Mouse (Mus musculus): ENCODE results near the gene Sco1.
A peak's percentile ranks its signal among the peaks of the same experiment; 100 is the strongest.
"Not testable (repeated sequence)": the region's sequence is repeated elsewhere in the genome, so short reads cannot be mapped to it uniquely, and the experiment has no call there.

Sco1 gene

DNA sequence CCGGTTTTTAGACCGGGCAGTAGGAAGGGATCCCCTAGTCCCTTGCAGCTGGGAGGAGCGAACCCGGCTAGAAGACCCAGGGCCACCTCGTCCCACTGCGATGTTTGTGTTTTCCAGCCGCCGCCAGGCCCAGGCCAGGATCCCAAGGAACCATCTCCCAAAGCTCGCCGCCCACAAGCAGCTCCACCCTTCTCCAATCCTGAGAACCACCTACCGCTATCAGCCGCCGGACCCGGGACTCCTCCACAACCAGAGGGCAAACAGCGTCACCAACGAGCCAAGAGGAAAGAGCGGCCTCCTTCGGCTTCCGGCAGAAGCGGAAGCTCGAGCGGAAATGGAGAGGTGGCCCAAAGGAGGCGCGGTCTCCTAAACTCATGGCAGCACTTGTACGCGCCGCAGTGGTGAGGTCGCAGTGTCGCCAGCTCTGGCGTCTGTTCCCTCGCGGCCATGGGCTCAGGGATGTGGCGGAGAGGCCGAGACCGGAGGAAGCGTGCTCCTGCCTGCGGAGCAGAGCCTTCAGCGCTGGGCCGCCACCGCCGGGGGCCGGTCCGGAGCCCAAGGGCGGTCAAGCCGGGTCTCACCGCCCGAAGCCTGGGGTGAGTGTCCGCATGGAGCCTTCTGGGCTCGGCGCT, at the start of gene Sco1, which contains the start of gene Adprm:
Gene Sco1, plus strand, starts transcription at position 350 of the 632 bp plus-strand sequence.
Gene Adprm, minus strand, starts transcription at position 274 of the 632 bp plus-strand sequence.
- peak; percentile 93 for DNase-seq (ENCODE audit: low spot score)

DNA sequence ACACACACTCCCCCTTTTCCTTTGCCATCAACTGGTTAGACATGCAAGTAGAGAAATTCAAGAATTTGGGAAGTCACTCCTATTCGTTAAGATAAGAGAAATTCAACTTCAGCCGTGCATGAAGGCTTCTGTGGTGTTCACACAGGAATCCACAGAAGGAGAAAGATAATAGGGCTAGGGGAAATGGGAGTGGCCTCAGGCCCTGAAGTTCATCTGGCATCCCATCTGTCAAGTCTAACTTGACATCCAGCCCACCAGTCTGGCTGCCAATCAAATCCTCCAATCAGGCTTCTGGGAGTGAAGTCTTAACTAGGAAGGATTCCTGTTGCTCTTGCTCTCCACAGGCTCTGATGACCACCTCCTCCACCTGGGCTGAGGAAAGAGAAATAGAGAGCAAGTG, 49.6 kb upstream of the Sco1 start:
- DNase-seq (ENCODE audit: low spot score): no peak

DNA sequence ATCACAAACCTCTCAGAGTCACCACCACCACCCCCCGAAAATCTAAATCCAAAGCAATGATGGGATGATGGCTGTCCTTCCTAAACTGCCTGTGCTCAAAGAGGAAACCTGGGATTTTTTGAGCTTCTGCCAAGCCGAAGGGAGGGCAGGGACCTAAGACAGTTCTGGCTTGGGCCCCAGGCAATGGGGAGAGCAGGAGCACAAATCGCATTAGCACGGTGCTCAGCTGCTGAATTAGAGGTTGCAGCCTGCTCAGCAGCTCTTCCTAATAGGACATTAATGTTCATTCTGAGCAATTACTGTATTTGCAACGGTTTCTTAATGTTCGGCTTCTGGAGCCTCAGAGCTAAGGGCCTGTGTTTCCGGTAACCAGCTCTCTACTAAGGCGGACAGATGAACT, 44.5 kb upstream of the Sco1 start:
- DNase-seq (ENCODE audit: low spot score): no peak

DNA sequence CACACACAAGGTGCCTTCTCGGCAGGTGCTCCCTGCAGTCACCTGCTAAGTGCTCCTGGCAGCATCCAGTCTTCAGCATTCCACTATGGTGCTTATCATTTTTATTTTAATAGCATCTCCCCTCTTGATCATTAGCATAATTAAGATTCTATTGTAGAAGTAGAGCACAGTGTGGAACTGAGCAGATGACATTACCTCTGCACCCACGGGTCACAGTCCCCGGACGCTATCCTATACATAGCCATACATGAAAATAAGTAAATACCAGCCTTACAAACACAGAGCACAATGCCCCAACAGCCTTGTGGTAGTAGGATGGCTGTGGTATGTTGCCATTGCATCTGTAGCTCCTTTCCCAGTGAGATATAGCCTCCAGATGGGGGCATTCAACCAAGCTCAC, 43.9 kb upstream of the Sco1 start:
- no peak for DNase-seq (ENCODE audit: low spot score)

DNA sequence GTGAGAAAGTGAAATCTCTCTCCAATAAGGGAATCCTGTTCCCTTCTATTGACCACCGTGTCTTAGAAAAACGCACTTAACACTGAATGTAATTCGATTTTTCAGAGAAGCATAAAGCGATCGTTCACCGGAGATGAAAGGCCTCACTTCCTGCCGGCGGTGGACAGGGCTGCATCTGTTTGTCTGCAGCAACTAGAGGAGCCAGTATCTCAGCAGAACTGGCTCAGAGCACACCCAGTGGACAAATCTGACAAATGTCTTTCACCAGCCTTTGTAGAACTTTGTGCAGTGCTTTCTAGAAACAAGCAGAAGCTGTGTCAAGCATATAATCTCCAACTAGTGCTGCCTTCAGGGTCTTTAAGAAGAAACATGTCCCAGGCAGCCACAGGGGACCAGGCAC, 42.0 kb upstream of the Sco1 start:
- no peak for DNase-seq (ENCODE audit: low spot score)

DNA sequence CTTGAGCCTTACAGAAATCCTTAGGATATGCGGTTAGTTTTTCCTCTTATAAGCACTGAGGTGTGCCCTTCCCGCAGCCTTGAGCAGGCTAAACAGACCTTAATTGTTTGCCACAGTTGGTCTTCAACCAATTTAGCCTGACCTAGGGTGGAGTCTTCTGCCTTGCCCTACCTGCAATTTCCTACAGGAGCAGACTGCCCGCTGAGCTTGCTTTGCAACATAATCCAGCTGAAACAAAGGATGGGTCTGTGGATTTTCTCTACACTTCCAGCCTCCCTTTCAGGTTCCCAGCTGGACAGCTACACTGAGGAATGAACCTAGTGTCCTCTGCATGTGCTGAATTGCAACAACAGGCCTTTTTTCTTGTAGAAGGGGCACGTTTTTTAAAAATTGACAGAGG, 40.8 kb upstream of the Sco1 start:
- DNase-seq (ENCODE audit: low spot score): no peak

DNA sequence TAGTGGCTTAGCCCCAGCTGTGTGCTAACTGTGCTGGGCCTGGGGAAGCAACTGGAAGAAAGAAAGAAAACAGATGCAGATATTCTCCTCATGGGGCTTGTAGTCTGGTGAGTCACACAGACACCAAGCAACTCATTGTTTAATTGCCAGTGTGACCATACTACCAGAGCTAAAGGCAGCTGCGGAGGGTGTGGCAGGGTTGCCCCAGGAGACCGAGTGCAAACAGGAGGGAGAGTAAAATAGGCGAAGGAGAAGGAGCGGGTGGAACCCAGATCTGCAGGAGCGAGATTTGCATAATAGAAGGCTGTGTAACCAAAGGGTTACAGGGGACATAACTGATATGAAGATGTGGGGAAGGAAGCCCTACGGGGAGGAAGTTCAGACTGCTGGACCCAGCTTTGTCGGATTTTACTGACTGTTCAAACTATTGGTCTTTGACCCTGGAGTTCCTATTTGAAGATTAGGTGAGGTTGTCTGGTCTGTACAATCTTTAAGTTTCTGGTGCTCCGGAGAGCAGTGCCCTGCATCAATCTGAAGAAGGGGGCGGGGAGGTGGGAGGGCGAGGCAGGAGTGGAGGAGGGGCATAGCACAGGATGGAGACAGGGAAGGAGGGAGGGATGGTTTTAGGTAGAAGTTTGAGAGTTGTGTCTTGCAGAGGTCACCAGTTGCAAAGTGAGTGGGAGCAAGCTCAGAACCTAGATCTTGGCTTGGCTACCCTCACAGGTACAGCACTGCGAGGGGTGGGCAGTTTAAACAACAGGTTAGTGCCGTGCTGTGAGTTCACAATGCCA, 34.5 kb upstream of the Sco1 start:
- DNase-seq (ENCODE audit: low spot score): no peak

DNA sequence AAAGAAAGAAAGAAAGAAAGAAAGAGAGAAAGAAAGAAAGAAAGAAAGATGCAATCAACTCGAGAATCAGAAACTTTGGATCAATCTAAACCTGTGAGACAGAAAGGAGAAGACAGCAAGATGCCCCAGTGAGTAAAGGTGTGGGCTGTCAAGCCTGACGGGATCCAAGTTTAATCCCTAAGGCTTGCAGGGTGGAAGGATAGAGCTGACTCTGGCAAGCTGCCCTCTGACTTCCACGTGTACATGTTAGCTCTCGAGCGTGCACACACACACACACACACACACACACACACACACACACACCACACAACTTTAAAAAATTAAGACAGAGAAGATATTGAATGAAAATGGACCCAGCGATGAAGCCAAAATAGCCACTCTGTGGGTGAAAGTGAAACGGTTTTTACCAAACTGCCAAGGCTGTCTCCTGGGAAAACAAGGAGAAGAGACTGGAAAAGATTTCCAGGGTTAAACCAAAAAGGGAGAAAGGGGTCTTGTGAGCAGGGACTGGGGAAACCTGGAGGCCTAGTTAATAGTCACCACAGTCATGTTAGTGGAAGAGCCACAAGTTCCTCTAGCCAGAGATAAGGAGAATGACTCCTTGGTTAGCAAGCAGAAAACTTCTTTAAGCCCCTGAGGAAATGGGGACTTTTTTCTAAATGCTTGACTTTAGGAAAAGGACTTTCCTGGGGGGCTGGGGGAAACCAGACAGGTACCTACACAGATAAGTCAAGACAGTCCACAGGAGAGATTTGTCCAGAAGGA, 32.6 kb upstream of the Sco1 start:
- DNase-seq (ENCODE audit: low spot score): no peak

DNA sequence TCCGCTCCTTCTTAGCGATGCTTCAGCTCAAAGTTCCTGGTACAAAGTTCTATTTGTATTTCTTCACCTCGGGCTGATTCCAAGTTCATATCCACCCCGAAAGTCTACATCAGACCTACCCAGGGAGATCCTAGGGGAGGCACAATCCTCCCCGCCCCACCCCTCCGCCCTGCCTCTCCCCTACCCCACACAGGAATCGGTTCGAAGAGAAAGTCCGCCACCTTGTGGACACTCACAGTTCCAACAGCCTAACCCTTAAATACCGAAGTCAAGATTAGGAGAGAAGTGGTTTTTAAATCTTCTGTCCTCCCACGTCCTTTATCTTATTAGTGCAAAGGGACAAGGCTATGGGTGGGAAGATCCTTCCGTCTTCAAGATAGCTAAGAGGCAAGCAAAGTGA, 31.5 kb upstream of the Sco1 start:
- DNase-seq (ENCODE audit: low spot score): peak; percentile 56

DNA sequence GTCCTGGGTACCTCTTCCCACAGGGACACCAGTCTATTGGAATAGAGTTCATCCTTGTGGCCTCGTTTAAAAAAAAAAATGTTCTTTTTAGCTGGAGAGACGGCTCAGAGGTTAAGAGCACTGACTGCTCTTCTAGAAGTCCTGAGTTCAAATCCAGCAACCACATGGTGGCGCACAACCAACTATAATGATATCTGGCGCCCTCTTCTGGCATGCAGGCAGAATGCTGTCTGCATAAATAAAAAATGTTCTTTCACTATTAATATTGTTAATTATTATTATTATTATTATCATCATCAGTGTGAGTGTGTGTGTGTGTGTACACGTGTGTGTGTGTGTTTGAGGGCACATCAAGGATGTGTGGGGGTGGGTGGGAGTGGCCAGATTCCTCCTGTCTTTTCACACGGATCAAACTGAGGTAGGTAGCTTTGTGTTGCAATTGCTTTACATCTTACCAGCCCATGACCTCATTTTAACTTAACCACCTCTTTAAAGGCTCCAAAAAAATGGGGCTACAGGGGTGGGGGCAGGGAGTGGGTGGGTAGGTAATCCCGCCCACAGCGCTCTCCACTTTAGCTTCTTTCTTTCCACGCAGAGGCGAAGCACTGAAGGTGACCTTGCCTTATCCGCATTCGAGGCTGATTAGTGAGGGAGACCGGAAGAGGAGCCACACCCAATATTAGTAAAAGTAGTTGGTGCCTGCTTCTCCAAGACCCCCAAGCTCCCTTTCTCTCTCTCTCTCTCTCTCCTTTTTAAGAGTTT, 29.9 kb upstream of the Sco1 start:
- no peak for DNase-seq (ENCODE audit: low spot score)

DNA sequence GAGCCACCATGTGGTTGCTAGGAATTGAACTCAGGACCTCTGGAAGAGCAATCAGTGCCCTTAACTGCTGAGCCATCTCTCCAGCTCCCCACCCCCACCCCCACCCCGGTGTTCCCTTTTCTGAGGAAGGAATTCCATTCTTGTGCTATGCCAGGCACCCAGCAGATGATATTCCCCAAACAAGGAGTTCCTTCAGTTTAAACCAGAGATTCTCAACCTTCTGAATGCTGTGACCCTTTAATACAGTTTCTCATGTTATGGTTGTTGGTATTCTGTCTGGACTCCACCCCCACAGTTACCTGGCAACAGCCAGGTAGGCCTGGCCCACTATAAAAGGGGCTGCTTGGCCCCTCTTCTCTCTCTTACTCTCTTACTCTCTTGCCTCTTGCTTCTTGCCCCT, 29.3 kb upstream of the Sco1 start:
- not testable (repeated sequence) for DNase-seq (ENCODE audit: low spot score)

DNA sequence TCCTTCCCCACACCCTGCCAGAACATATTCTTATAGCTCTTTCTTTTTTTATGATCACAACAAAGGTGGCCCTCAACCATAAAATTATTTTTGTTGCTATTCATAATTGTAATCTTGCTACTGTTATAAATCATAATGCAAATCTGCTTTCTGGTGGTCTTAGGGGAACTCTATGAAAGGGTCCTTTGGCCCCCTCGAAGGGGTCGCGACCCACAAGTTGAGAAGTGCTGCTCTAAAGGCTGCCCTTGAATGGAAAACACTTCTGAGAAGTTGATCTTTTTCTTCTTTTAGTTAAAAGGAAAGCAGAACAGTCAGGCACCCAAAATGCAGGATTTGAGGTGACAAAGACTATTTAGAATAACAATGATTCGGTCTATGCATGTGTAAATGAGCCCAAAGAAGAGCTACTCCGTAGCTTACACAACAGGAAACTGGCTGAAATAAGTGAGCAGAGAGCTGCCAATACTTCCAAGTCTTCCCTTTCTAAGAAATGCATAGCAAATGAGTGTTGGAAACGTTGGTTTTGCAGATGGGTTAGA, 28.6 kb upstream of the Sco1 start:
- DNase-seq (ENCODE audit: low spot score): no peak

DNA sequence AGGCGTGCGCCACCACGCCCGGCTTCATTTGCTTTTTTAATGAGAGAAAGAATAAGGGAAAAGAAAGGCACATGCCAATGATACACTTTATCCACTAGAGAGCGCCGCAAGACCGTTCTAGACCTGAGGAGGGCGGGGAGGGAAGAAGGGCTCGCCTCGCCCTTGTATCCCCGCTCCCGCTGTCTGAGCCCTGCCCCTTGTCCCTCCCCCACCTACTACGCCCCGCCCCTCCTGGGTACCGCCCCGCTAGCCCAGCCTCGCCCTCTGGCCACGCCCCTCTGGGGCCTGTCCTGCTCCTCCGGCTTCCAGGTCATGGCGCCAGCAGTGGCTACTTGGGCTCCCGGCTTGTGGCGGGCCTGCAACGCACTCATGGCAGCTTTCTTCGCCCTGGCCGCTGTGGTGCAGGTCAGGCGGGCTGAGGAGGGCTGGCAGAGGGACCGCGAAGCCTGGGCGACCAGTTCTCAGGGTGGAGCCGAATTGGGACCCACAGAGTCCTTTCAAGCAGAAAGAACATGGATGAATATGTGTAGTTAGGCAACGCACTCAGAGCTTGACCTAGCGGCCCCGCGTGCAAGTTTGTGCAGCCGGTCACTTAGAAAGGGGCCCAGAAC, 27.5 kb upstream of the Sco1 start, which contains the start of gene Tmem220:
Gene Tmem220, plus strand, starts transcription at position 288 of the 611 bp plus-strand sequence.
- DNase-seq (ENCODE audit: low spot score): peak; percentile 95

DNA sequence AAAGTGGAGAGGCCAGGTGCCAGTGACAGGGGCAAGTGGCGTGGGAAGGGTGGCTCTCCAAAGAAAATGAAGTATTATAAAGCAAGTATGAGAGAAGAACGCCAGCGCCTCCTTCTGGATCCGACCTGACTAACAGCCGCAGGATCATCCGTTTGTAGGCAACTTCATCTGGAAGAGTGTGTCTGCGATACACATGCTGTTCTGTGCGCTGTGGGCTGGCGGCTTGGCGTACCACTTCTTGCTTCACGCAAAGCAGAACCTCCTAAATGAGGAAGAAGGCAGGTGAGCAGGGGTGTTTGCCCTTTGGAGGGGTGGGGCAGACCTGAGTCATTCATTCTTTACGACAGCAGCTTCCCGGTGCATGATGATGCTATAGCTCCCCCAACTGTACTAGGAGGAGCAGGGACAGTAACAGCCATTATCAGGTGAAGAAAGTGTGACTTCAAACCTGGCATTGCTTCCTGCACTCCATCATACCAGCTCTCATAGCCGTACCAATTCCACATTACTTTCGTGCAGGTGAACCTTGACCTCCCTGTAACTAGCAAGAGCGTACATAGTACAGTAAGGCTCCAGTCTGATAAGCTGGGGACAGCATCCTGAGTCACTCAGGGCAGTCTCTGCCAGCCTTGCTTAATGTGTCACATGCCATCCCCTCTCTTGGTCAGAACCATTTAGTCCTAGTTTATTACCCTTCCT, 21.4 kb upstream of the Sco1 start:
- no peak for DNase-seq (ENCODE audit: low spot score)

DNA sequence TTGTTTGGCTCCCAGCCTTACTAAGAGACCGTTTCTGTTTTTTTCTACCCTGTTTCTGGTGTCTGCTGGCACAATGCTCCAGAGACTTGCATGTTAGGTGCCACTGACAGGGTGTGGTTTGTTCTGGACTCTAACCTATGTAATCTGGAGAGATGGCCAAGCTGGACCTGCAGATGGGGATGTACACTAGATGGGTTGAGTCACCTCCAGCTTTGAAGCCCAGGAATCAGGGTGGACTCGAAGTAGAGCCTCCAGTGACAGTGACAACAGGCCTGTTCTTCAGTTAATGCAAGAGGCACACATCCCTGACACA, 20.9 kb upstream of the Sco1 start:
- no peak for DNase-seq (ENCODE audit: low spot score)

DNA sequence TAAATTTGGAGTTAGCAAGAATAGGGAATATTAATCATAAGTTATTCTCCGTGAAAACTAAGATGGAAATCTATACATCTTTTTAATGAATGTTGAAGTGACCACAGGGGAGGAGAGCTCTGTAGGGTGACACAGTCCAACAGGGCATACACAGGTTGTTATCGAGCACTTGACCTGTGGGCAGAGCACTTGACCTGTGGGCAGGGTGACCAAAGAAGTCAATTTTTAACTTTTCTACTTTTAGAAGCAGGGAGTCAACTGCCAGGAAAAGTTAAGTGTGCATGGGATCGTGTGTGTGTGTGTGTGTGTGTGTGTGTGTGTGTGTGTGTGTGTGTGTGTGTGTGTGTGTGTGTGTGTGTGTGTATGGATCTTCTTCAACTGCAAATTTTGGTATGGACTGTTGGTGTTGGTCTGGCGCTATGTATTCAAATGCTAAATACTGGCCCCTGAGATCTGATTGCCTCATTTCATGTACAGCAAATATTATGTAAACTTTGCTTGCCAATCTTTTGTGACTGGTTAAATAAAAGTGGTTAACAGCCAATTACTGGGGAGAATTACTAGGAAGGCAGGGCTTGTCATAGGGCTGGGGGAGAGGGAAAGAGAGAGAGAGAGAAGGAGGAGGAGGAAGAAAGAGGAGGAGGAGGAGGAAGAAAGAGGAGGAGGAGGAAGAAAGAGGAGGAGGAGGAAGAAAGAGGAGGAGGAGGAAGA, 17.5 kb upstream of the Sco1 start:
- DNase-seq (ENCODE audit: low spot score): peak; percentile 30

DNA sequence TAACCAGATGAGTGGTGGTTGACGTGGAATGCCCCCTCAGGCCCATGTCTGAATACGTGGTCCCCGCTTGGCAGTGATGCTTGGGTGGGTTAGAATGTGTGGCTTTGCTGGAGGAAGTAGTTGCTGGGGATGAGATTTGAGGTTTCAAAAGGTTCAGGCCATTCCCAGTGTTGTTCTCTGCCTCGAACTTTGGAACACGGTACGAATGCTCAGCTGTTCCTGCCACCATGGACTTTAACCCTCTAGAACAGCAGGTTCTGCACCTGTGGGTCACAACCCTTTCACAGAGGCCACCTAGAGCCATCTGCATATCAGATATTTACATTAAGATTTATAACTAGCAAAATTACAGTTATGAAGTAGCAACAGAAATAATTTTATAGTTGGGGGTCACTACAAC, 16.2 kb upstream of the Sco1 start:
- no peak for DNase-seq (ENCODE audit: low spot score)

DNA sequence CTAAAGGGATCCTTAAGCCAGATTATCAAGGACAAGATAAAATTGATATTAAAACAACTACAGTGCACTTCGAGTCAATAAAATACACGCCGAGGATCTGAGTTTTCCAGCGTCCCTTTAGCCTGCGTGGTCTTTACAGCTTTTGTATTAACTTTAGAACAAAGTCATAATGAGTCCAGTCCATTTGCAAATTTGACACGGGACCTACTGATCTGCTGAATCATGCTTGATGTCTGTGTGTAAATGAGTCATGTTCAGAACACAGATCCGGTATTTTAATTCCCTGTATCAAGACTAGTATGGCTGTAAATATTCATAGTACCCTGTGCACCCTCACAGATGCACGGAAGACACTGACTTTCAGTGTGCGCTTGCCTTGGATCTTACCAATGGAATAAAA, 15.6 kb upstream of the Sco1 start:
- no peak for DNase-seq (ENCODE audit: low spot score)

DNA sequence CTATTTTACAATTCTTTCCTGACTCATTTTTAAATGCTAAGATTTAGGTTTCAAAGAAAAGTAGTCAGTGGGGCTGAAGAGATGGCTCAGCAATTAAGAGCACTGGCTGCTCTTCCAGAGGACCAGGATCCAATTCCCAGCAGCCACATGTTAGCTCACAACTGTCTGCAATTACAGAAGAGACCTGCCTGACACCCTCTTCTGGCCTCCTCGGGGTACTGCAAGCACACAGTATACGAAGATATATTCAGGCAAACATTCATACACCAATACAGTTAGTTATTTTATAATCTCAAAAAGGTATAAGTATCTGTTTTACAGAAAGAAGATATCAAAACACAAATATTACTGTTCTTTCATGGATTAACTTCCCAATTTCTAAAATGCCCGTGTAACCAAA, 12.7 kb upstream of the Sco1 start:
- DNase-seq (ENCODE audit: low spot score): no peak

DNA sequence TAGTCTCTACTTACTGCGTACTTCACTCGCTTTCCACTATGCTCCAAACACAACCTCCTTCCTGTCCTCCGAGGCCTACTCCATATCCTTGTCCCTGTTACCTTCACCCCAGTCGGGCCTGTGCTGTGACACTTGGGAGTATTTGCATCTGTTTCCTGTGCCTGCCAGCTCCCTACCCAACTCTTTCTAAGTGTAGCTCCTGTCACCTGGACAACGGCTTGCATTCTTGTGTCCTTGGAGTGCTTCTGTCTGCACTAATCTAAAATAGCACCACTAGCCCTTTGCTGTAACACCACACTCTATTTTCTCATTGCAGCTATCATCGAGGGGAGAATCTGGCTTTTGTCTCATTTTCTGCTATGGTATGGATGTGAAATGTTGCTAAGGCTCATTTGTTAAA, 12.0 kb upstream of the Sco1 start:
- no peak for DNase-seq (ENCODE audit: low spot score)
